Comparison of ENCODE assay signal across 19 mouse cellular contexts in genomic region chr7:143605321-143605720, GRCm38 (mm10). TPM values are rescaled to one million over a fixed set of nuclear protein-coding genes. Genes with fewer than 3 reads are reported as not detected.
"Had no signal": no experiment of that assay in that cellular context is flagged by ENCODE, and none has a peak within 500 bp of the region (broad histone marks: within the 10 kb centered on the region; RNA-seq: fewer than 3 reads in every experiment).

No protein-coding gene starts in this region.

- H3K4me3 ChIP-seq: layer of hippocampus, adult 2 months; limb, embryonic 13.5 days; liver, embryonic 15.5 days; midbrain, embryonic 13.5 days; stomach, embryonic 15.5 days had no signal

- H3K4me1 ChIP-seq: limb, embryonic 13.5 days; stomach, embryonic 15.5 days had no signal

- H3K27me3 ChIP-seq: limb, embryonic 13.5 days; liver, embryonic 15.5 days; midbrain, embryonic 13.5 days; stomach, embryonic 15.5 days had no signal

- DNase-seq: kidney, adult 11 months; kidney, adult 9 months; kidney, postnatal 36 days; left cerebral cortex, postnatal 4 days; lung, embryonic 14.5 days; lung, postnatal 10 days; lung, postnatal 4 days; right cerebral cortex, adult 18-20 months; right cerebral cortex, postnatal 25 days; thymus, adult 2 months; thymus, postnatal 25 days had no signal

- H3K27ac ChIP-seq: kidney, postnatal 0 days; layer of hippocampus, adult 2 months; limb, embryonic 13.5 days; liver, embryonic 15.5 days; midbrain, embryonic 13.5 days; stomach, embryonic 15.5 days had no signal

- H3K9ac ChIP-seq: limb, embryonic 13.5 days; liver, embryonic 15.5 days; lung, embryonic 14.5 days; midbrain, embryonic 13.5 days; stomach, embryonic 15.5 days had no signal

- H3K36me3 ChIP-seq: limb, embryonic 13.5 days; liver, embryonic 15.5 days; midbrain, embryonic 13.5 days; stomach, embryonic 15.5 days had no signal

RNA-seq across cellular contexts. Expression of gene Tnfrsf26, which starts 23.2 kb away (rescaled TPM):
- total RNA-seq: layer of hippocampus, adult 2 months had no signal
- polyA plus RNA-seq: neural tube, embryonic 14.5 days; testis, adult 2 months had no signal
